Mouse (Mus musculus): ENCODE data around the gene Uri1. TPM values are rescaled to one million over a fixed set of nuclear protein-coding genes. Genes with fewer than 3 reads are reported as not detected.

Uri1 gene
- 46.0 and 47.8 TPM in 2 replicates for polyA plus RNA-seq (2016; fragmentation: Nextera tagmentation; extraction: Ambion mirVana)

DNA sequence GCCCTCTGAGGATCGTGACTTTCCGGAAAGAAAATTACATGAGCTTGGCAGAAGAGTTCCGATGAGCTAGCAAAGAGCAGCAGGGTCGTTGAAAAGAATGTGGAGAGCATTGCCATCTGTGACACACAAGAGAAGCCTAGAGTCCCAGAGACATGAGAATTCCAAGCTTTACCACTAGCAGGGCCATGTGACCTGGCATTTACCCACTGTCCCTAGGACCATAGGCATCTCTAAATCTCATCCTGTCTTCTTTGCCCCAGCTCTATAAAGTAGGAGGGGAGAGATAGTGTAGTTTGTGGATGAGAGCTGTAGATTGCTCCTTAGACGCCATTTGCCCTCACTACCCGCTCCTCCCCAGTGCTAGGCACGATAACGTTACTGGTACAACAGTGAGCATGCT, at the start of gene Uri1:
Uri1 (minus strand) TSS at position 101 of the 400 bp plus-strand sequence.
- Histone ChIP-seq H3K36me3 (no peaks in the 10 kb centered on the region), H3K4me2 (no peak within 1 kb of the TSS), H3K27ac (no peak within 1 kb of the TSS), H3K4me3 (replicated peaks) (no peak within 1 kb of the TSS), H3K9ac (replicated peaks) (no peak within 1 kb of the TSS), H3K27me3 (no peaks in the 10 kb centered on the region), H3K4me1 (replicated peaks) (no peaks in the 10 kb centered on the region), H3K9me3 (no peaks in the 10 kb centered on the region)
- ATAC-seq (ENCODE audit: insufficient number of reproducible peaks, insufficient read depth, low FRiP score, low TSS enrichment, low read depth), result no peak
- 90% methylated on average over 8 of the region's 8 CpGs for WGBS

DNA sequence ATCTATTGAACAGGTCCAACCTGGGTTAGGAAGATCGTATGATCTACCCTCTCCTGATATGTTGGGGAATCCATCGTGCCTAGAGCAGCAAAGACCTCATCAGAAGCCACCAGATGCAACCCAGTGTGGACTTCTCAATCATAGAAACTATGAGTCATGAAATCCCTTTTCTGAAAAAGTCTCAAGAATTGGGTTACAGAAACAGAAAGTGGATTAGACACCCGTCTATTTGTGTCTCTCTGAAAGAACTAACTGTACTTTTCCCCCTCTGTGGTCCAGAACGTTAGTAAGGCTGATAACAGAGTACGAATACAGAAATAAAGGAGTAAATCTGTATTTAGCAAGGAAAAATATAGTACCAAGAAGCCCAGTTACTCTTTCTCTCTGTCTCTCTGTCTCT, 47.7 kb upstream of the Uri1 start:
- no peak for ATAC-seq (ENCODE audit: insufficient number of reproducible peaks, insufficient read depth, low FRiP score, low TSS enrichment, low read depth)

GRCm38 (mm10) chr7:38070663-38071062, 47.3 kb upstream of the Uri1 start:
- Histone ChIP-seq H3K9ac (replicated peaks) (no peak overlapping the region), H3K36me3 (no peaks in the 10 kb centered on the region), H3K4me2 (no peak overlapping the region), H3K4me1 (replicated peaks) (peaks cover 5% of the 10 kb centered on the region; the same call in 1 of the 2 replicates), H3K27me3 (peaks cover 16% of the 10 kb centered on the region; the same call in 1 of the 2 replicates), H3K4me3 (replicated peaks) (no peak overlapping the region), H3K27ac (no peak overlapping the region), H3K9me3 (no peaks in the 10 kb centered on the region)
- 47% methylated on average over 2 of the region's 2 CpGs for WGBS
- no peak for ATAC-seq (ENCODE audit: insufficient number of reproducible peaks, insufficient read depth, low FRiP score, low TSS enrichment, low read depth)

More for the DNA sequence above, 47.7 kb upstream of the Uri1 start:
- Histone ChIP-seq H3K9me3 (no peaks in the 10 kb centered on the region), H3K4me2 (no peak overlapping the region), H3K27me3 (peaks cover 17% of the 10 kb centered on the region; the same call in 1 of the 2 replicates), H3K4me3 (replicated peaks) (no peak overlapping the region), H3K4me1 (replicated peaks) (peaks cover 5% of the 10 kb centered on the region; the same call in 1 of the 2 replicates), H3K9ac (replicated peaks) (no peak overlapping the region), H3K27ac (no peak overlapping the region), H3K36me3 (no peaks in the 10 kb centered on the region)
- 80% methylated on average over 5 of the region's 5 CpGs for WGBS

- WGBS, result 43% methylated on average over 4 of the region's 4 CpGs
- peaks cover 5% of the 10 kb centered on the region; the same call in 1 of the 2 replicates for H3K4me1 ChIP-seq (replicated peaks)
- no peak overlapping the region for H3K9ac ChIP-seq (replicated peaks)
- no peak overlapping the region for H3K4me3 ChIP-seq (replicated peaks)
- no peak for ATAC-seq (ENCODE audit: insufficient number of reproducible peaks, insufficient read depth, low FRiP score, low TSS enrichment, low read depth)
- no peak overlapping the region for H3K27ac ChIP-seq
- no peaks in the 10 kb centered on the region for H3K9me3 ChIP-seq
- H3K4me2 ChIP-seq, result no peak overlapping the region
- H3K27me3 ChIP-seq, result peaks cover 8% of the 10 kb centered on the region; the same call in 1 of the 2 replicates
- H3K36me3 ChIP-seq, result no peaks in the 10 kb centered on the region
These were observed 41.1 kb upstream of the Uri1 start for GRCm38 (mm10) chr7:38064431-38064830.

- peak overlapping the region; percentile 75 for H3K4me2 ChIP-seq
- H3K27me3 ChIP-seq, result peaks cover 8% of the 10 kb centered on the region; the same call in 1 of the 2 replicates
- peaks cover 5% of the 10 kb centered on the region; the same call in 1 of the 2 replicates for H3K4me1 ChIP-seq (replicated peaks)
- H3K9ac ChIP-seq (replicated peaks), result peak overlapping the region; percentile 73
- H3K27ac ChIP-seq, result 0 out of 2 replicates have a peak overlapping the region, but pooled peaks have one; percentile 19
- no peaks in the 10 kb centered on the region for H3K9me3 ChIP-seq
- WGBS, result under 1% methylated on average over 57 of the region's 57 CpGs
- peak overlapping the region; percentile 58 for H3K4me3 ChIP-seq (replicated peaks)
- no peaks in the 10 kb centered on the region for H3K36me3 ChIP-seq
- ATAC-seq (ENCODE audit: insufficient number of reproducible peaks, insufficient read depth, low FRiP score, low TSS enrichment, low read depth), result peak; percentile 76
These were observed 38.0 kb upstream of the Uri1 start for GRCm38 (mm10) chr7:38061060-38061970.

- H3K9me3 ChIP-seq, result no peaks in the 10 kb centered on the region
- peaks cover 8% of the 10 kb centered on the region; the same call in 1 of the 2 replicates for H3K27me3 ChIP-seq
- 68% methylated on average over 8 of the region's 8 CpGs for WGBS
- peaks cover 5% of the 10 kb centered on the region; the same call in 1 of the 2 replicates for H3K4me1 ChIP-seq (replicated peaks)
- H3K27ac ChIP-seq, result no peak overlapping the region
- no peak overlapping the region for H3K4me3 ChIP-seq (replicated peaks)
- H3K4me2 ChIP-seq, result no peak overlapping the region
- ATAC-seq (ENCODE audit: insufficient number of reproducible peaks, insufficient read depth, low FRiP score, low TSS enrichment, low read depth), result no peak
- H3K36me3 ChIP-seq, result no peaks in the 10 kb centered on the region
- no peak overlapping the region for H3K9ac ChIP-seq (replicated peaks)
These were observed 36.4 kb upstream of the Uri1 start for GRCm38 (mm10) chr7:38059636-38060330.

- Histone ChIP-seq H3K9me3 (no peaks in the 10 kb centered on the region), H3K9ac (replicated peaks) (no peak overlapping the region), H3K4me2 (no peak overlapping the region), H3K36me3 (no peaks in the 10 kb centered on the region), H3K4me3 (replicated peaks) (no peak overlapping the region), H3K27ac (no peak overlapping the region), H3K27me3 (peaks cover 8% of the 10 kb centered on the region; the same call in 1 of the 2 replicates), H3K4me1 (replicated peaks) (peaks cover 5% of the 10 kb centered on the region; the same call in 1 of the 2 replicates)
- WGBS, result 67% methylated on average over 7 of the region's 7 CpGs
- ATAC-seq (ENCODE audit: insufficient number of reproducible peaks, insufficient read depth, low FRiP score, low TSS enrichment, low read depth), result no peak
These were observed 35.7 kb upstream of the Uri1 start for GRCm38 (mm10) chr7:38059096-38059495.

GRCm38 (mm10) chr7:38055996-38056395, 32.6 kb upstream of the Uri1 start:
- H3K36me3 ChIP-seq, result no peaks in the 10 kb centered on the region
- whole genome bisulfite sequencing, result 88% methylated on average over 2 of the region's 2 CpGs
- H3K4me3 ChIP-seq (replicated peaks), result no peak overlapping the region
- H3K27me3 ChIP-seq, result peaks cover 8% of the 10 kb centered on the region; the same call in 1 of the 2 replicates
- no peak overlapping the region for H3K27ac ChIP-seq
- H3K4me2 ChIP-seq, result no peak overlapping the region
- H3K9me3 ChIP-seq, result no peaks in the 10 kb centered on the region
- no peaks in the 10 kb centered on the region; the same call in 1 of the 2 replicates for H3K4me1 ChIP-seq (replicated peaks)
- no peak for ATAC-seq (ENCODE audit: insufficient number of reproducible peaks, insufficient read depth, low FRiP score, low TSS enrichment, low read depth)
- H3K9ac ChIP-seq (replicated peaks), result no peak overlapping the region

GRCm38 (mm10) chr7:38054246-38054645, 30.9 kb upstream of the Uri1 start:
- Histone ChIP-seq H3K4me3 (replicated peaks) (no peak overlapping the region), H3K9me3 (no peaks in the 10 kb centered on the region), H3K9ac (replicated peaks) (no peak overlapping the region), H3K27me3 (no peaks in the 10 kb centered on the region), H3K36me3 (no peaks in the 10 kb centered on the region), H3K27ac (no peak overlapping the region), H3K4me2 (no peak overlapping the region), H3K4me1 (replicated peaks) (no peaks in the 10 kb centered on the region)
- whole genome bisulfite sequencing, result 88% methylated on average over 9 of the region's 9 CpGs
- ATAC-seq (ENCODE audit: insufficient number of reproducible peaks, insufficient read depth, low FRiP score, low TSS enrichment, low read depth), result no peak

- H3K9ac ChIP-seq (replicated peaks), result no peak overlapping the region
- no peaks in the 10 kb centered on the region for H3K4me1 ChIP-seq (replicated peaks)
- H3K36me3 ChIP-seq, result no peaks in the 10 kb centered on the region
- no peaks in the 10 kb centered on the region for H3K27me3 ChIP-seq
- no peak overlapping the region for H3K4me2 ChIP-seq
- H3K27ac ChIP-seq, result no peak overlapping the region
- H3K9me3 ChIP-seq, result no peaks in the 10 kb centered on the region
- 77% methylated on average over 5 of the region's 5 CpGs for WGBS
- ATAC-seq (ENCODE audit: insufficient number of reproducible peaks, insufficient read depth, low FRiP score, low TSS enrichment, low read depth), result no peak
- no peak overlapping the region for H3K4me3 ChIP-seq (replicated peaks)
These were observed 23.9 kb upstream of the Uri1 start for GRCm38 (mm10) chr7:38047229-38047628.

DNA sequence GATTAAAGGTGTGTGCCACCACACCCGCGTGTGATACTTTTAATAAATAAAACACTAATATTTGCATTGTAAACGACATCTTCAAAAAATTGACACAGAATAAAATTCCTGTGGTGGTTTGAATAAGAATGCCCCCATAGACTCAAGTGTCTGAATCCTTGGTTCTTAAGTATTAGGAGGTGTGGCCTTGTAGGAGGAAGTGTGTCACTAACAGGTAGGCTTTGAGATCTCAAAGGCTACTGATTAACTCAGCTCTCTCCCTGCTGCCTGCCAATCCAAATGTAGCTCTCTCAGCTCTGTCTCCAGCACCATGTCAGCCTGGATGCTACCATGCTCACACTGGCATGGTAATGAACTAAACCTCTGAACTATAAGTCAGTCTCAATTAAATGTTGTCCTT, 17.9 kb upstream of the Uri1 start:
- Histone ChIP-seq H3K4me3 (replicated peaks) (no peak overlapping the region), H3K4me2 (no peak overlapping the region), H3K27me3 (no peaks in the 10 kb centered on the region), H3K9me3 (no peaks in the 10 kb centered on the region), H3K4me1 (replicated peaks) (no peaks in the 10 kb centered on the region), H3K27ac (no peak overlapping the region), H3K36me3 (no peaks in the 10 kb centered on the region), H3K9ac (replicated peaks) (no peak overlapping the region)
- WGBS, result 83% methylated on average over 3 of the region's 3 CpGs
- no peak for ATAC-seq (ENCODE audit: insufficient number of reproducible peaks, insufficient read depth, low FRiP score, low TSS enrichment, low read depth)
